Mouse (Mus musculus) cortical plate, adult 2 months (tissue): ENCODE measurements at regions not wholly inside any gene's neighbourhood (a gene's known extent, or its start where the extent isn't known, plus 50 kb on each side); places are given as distances from the start of the nearest gene placed in this dataset.

Experiments used
- CTCF ChIP-seq: fragments of 200-500 bp; IDR thresholded peaks from 2 replicates; pipeline ENCODE4 v1.5.1; 2011; ENCODE audit warnings: mild to moderate bottlenecking, control low read depth, low read length; ENCODE audit not compliant: insufficient read depth; ENCODE audit errors: extremely low read depth
- POLR2A ChIP-seq: fragments of 200-500 bp; IDR thresholded peaks from 2 replicates; pipeline ENCODE4 v1.6.1; 2011; ENCODE audit warnings: mild to moderate bottlenecking, low read length, control low read depth; ENCODE audit not compliant: insufficient read depth; ENCODE audit errors: extremely low read depth

- TF ChIP-seq POLR2A, result no peak
- TF ChIP-seq CTCF, result no peak
Observed at GRCm38 (mm10) chr4:28703356-28703755, 109.6 kb upstream of the Epha7 start.
